Mouse (Mus musculus): ENCODE measurements around the gene Insig1.

DNA sequence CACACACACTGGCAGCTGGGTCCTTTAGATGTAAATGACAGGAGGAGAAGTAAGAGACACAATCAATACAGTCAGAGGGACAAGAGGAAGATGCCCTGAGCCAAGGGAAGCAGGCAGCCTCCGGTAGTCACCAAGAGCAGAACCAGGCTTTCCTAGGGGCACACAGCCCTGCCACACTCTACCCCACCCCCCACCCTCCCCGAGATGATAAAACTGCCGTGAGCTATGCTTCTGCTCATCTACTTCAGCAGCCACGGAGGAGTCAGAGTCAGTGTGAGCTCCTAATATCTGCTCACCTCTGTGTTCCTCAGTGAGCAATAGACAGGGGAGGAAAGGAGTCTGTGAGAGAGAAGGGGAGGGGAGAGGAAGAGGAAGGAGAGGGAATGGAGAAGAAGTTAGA lies 5.9 kb upstream of the Insig1 start:
- TF ChIP-seq CTCF (IDR thresholded peaks at IDR 0.05; ENCODE audit: low read depth) (no peak), EP300 (IDR thresholded peaks at IDR 0.05; ENCODE audit: low read depth) (no peak)

Measured in liver, embryonic 14.5 days (tissue).